Mouse (Mus musculus) kidney, adult 2 months (tissue): Measurements from ENCODE around the gene Slc22a4.

Experiments
- CTCF ChIP-seq: fragments of 200-500 bp; conservative IDR thresholded peaks from 2 replicates; pipeline ENCODE4 v1.5.1; 2011; ENCODE audit warnings: low read depth, mild to moderate bottlenecking, control low read depth, low read length, moderate library complexity, mixed read lengths; ENCODE audit not compliant: insufficient read depth, insufficient read length
- POLR2A ChIP-seq: fragments of 200-500 bp; IDR thresholded peaks from one replicate; pipeline ENCODE4 v1.6.1; 2011; ENCODE audit warnings: low read depth, low read length, control low read depth

GRCm38 (mm10) chr11:54051161-54051560 lies 23.3 kb upstream of the Slc22a4 start:
- no peak for TF ChIP-seq CTCF
- no peak for TF ChIP-seq POLR2A
